Mouse (Mus musculus): ENCODE measurements around the gene Nedd8.

Nedd8 gene

DNA sequence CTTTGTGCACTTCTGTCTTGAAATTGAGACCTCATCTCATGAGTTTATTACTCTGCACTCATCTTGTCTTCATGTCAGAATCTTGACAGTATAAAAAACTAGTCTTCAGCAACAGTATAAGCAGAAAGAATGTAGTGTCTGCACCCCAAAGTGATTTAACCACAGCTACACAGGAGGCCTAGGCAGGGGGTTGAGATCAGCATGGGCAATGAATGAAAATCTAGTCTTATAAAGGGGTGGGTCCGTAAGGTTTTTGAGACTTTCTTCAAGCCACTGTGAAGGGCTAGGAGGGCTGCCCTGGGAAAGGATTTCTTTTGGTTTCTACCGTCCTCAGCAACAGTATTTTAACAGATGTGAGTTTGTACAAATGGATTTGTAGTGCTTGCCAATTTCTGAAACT lies 11.3 kb downstream of the Nedd8 start:
- DNase-seq (ENCODE audit: low spot score in 2 of 2) = no peak

DNA sequence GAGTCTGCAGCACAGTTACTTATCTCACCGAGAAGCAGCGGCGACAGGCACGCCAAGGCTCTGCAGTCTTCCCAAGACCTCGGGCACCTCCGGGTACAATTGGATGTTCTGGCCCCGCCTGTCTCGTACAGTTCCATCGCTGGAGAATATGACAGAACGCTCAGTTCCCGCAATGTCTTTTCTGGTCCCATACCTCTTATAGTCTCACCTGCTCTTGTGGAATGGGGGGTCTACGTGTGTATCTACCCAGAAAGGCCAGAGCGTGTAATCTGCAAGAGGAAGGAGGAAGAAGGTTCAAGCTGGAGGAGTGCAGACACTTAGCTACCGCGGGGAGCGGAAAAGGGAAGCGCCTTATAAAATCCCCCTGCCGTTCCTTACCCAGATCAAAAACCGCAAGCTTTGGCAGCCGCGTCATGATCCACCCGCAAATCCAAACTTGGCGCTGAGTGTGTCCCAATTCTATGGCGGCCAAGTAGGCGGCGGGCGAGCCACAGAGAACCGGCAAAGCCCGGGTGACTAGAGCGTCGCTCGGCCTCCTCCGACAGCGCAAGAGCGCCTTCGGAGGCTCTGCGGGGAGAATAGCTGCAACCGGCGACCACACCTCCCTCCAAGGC lies 11.9 kb downstream of the Nedd8 start, which contains the start of gene Mdp1:
Gene Mdp1 (minus strand): TSS at position 549 of the 614 bp plus-strand sequence.
- DNase-seq (ENCODE audit: low spot score in 2 of 2) = peak; percentile 62 to 69

DNA sequence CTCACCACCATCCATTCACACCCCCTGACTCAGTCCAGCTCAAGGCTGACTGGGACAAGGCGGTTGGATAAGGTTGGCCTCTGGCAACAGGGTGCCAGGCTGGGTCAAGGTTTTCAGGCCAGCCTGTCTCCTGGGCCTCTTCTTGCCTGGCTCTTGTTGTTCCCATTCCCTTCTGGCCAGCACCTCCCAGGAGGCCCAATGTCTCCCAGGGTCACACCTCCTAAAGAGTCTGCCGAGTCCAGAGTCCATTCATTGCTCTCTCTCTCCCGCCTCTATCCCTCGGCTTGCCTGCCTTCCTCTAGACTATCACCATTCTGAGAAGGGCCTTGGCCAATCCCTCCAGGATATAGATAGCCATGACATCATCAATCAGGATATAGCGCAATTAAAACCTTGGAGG lies 13.9 kb downstream of the Nedd8 start:
- DNase-seq (ENCODE audit: low spot score in 2 of 2) = no peak

DNA sequence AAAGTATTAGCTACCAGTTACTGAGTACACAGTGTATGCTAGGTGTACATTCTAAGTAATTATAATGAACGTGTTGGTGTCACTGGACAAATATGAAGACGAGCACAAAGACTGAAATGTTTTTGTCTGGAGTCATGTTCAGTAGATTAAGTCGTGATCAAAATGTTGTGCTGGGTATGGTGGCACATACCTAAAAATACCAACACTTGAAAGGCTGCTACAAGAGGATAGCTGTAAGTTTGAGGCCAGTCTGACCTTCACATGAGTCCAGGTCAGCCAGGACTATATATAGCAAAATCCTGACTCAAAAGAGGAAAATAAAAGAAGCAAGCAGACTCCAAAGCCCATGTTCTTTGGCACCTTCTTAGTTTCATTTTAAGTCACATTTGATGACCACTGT lies 15.0 kb downstream of the Nedd8 start:
- no peak for DNase-seq (ENCODE audit: low spot score in 2 of 2)

DNA sequence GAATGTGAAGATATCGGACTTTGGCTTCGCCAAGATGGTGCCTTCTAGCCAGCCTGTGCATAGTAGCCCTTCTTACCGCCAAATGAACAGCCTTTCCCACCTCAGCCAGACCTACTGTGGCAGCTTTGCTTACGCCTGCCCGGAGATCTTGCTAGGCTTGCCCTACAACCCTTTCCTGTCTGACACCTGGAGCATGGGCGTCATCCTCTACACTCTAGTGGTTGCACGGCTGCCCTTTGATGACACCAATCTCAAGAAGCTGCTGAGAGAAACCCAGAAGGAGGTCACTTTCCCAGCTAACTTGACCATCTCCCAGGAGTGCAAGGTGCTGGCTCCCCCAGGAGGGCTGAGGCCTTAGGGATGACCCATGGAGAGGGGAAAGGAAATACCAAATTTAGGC lies 20.4 kb downstream of the Nedd8 start:
- peak; percentile 52 to 53 for DNase-seq (ENCODE audit: low spot score in 2 of 2)

DNA sequence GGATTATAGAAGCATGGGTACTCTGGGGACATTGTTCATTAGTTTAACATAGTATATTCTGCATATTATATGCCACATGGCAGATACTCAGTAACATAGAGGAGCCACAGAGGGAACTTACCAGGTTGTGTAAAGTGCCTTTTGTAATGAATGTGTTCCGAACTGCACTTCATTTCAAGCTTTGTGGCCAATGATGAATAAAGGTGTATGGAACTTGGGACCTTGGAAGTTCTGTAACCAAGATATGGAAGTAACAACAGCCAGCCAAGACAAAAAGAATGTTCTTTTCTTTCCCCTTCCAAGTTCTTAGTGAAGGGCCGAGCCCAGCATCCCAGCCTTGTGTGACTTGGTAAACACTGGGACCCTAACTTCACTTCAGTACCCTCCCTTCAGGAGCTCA lies 22.0 kb downstream of the Nedd8 start, which contains the start of gene Tssk4:
Gene Tssk4 (plus strand): TSS at position 301 of the 400 bp plus-strand sequence.
- no peak for DNase-seq (ENCODE audit: low spot score in 2 of 2)

DNA sequence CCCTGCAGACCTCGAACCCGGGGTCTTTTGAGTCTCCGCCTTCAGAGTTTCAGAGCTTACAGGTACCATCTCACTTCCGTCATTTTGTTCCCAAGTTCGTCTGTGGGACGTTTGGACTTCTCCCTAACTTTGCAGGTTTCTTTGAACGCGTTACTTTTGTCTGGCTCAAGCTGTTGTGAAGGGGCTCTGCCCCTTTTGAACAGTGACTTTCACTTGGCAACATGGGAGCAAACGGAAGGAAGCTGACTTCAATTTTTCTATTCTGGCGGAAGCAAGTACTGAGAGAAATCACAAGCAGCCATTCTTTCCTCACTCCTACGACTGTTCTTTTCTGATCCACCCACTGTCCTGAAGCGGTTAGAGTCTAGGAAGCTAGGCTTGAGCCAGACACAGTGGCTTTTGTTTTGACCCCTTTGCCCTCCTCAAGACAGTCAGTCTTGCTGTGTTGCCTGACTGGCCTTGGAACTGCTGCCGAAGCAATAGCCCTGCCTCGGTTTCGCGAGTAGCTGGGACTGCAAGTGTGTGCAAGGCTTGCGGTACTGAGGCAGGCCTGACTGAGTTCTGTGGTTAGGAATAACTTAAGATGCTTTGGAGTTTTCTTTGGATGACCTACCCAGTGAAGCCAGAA lies 27.5 kb downstream of the Nedd8 start:
- no peak for DNase-seq (ENCODE audit: low spot score in 2 of 2)

DNA sequence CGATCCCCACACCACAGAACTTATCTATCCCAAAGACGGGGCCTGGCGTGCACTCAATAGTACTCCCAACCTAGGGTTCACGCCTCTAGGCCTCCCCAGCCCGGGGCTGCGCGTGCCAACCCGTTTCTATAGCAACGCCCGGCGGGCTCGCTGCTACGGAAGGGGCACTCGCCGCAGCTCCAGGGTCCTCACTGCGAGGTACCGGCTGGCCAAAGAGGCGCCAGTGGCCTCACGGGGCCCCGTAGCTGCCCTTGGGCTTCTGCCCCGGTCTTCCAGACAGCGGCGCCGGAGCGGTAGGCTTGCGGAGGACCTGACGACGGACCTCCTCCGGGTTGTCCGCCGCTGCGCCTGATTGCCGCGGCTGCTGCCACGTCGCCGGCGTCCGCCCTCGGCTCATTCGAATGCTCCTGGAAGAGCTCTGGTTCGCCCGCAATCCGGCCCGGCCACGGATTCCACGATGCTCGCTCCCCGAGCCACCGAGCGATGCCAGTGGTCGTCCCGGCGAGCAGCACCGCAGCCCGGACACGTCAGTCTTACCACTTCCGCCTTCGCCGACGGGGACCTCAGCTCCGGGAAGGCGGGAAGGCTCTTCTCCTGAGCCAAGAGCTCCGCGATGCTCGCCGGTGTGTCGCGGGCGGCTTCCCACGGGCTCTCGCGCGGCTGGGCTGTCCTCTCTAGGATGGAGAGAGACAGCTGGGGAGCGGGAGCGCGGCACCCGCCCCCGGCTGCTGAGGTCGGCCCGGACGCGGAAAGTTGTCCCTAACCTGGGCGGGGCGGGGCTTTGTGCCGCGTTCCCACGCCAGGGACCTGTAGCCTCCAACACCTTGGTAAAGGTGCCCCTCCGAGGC lies 28.6 kb downstream of the Nedd8 start, which contains the start of gene Tm9sf1:
Gene Tm9sf1 (minus strand): TSS at position 747 of the 848 bp plus-strand sequence.
- peak; percentile 68 to 69 for DNase-seq (ENCODE audit: low spot score in 2 of 2)

DNA sequence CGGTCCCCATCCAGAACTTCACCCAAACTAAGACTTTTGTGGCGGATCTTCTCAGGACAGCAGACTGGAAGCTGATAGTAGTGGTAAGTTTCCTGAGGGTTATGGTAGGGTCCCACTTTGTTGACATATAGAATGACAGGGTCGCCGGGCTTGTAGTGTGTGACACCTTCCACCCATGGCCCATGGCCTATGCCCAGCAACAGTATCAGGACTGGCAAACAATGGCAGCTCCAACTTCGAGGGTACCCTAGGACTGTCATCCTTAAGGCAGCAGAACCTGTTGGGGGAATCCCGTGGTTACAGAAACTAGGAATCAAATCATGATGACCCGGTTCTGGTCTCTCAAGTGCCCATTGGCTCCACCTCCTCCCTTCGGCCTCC lies 29.3 kb downstream of the Nedd8 start:
- DNase-seq (ENCODE audit: low spot score in 2 of 2) = no peak

DNA sequence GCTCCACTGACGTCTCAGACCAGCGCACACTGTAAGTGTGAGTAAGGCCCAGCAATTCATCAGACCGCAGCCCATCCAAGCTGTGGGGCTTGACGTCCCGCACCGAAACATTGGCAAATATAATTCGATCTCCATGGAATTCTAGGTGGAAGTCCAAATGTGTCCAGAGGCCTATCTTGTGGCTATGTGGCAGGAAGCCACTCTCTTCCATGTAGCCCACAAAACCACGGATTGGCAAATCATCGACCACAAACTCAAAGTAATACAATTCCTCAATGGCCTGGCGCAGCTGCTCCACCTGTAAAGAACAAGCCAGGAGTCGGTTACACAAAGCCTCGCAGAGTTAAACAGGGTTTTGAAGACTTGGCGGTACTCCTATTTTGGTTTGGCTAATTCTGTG lies 30.6 kb downstream of the Nedd8 start:
- DNase-seq (ENCODE audit: low spot score in 2 of 2) = no peak

DNA sequence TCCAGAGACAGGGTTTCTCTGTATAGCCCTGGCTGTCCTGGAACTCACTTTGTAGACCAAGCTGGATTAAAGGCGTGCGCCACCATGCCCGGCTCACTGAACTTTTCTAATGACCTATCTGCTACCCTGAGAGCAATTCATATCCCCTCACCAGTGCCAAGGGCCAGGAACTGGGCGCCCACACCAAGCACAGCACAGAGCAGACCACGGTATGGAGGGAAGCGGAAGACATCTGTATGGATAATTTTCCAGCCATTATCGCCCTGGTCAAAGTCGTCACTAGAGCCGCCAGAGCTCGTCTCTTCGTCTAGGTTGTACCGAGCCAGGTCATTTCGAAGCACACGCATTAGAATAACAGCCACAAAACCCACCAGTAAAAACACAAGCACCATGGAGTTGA lies 31.1 kb downstream of the Nedd8 start:
- DNase-seq (ENCODE audit: low spot score in 2 of 2) = no peak

DNA sequence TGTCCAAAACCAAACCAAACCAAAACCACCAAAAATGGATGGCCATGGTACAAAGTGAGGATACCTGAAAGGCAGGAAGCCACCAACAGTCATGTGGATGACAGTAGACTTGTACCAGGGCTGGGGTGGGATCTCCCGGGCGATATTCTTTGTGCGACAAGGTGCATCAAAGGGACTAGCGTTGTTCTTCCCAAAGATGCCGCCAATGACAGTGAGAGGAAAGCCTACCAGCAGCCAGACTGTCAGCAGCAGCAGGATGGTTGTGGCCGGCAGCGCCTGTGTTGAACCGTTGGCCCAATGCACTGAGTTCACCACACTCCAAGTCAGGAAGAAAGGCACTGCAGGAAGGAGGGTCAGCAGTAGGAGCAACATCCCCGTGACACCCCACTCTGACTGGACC lies 34.1 kb downstream of the Nedd8 start, which contains the start of gene Gm49378:
Gene Gm49378 (minus strand): TSS at position 101 of the 400 bp plus-strand sequence.
- DNase-seq (ENCODE audit: low spot score in 2 of 2) = no peak

DNA sequence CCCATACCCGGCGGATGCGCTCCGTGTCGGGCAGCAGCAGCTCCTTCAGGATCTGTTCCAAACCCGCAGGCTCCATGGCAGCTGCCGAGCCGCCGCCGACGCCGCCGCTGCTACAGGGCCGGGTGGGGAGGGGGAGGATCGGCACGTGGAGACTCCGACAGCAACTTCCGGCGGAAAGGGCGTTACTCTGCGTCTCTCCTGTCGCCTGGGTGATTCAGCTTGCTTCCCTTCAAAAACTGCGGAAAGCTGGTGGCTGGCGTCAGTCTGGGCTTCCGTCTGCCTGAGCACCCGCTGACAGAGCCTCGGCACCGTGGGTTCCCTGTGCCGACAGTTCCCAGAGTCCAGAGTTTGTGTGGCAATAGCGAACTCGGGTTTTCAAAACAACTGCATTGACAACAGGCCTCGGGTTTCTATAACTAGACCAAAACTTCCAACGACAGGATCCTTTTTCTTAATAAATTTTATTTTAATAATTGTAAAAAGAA lies 36.4 kb downstream of the Nedd8 start, which contains the start of gene Ipo4:
Gene Ipo4 (minus strand): TSS at position 435 of the 485 bp plus-strand sequence.
- peak; percentile 79 to 87 for DNase-seq (ENCODE audit: low spot score in 2 of 2)

DNA sequence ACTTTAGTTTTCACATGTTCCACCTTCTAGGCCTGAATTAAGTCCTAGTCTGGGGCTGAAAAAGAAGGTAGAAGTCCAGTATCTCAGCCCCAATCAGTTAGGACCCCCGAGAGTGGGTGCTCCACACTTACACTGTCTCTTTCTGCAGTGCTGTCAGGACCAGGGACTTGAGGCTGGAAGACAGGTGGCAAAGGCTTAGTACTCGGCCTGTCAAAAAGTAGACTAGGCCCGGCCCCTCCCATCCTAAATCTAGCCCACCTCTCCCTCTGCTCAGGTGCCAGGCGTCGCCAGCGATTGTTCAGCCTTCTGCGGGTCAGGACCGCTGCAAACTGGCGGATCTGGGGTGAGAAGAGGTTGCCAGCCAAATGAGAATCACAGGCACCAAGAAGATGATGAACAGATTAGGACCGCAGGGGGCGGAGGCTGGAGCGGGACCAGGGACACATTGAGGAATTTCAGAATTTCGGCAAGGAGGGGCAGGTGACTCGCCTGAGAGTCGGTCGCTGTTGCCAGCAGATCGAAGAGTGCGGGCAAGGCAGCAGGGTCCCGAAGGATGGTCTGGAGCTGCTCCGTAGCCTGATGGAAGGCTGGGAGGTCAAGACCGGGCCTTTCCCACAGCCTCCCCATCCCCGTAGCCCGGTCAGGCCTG lies 36.9 kb downstream of the Nedd8 start:
- DNase-seq (ENCODE audit: low spot score in 2 of 2) = no peak

DNA sequence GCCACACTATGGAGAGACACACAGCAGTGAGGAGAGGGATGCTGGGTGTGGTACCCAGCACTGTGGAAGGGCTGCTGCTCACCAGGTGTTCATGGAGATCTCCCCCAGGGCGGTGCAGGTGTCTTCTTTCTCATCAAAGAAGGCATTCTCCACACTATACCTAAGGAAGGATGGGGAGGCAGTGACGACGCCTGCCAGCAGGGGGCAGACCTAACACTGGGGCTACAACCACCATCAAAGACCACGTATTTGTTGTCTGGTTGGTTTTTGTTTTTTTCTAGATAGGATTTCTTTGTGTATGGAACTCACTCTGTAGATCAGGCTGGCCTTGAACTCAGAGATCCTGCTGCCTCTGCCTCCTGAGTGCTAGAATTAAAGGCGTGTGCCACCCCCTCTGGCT lies 42.6 kb downstream of the Nedd8 start:
- DNase-seq (ENCODE audit: low spot score in 2 of 2) = peak; percentile 65 to 87

DNA sequence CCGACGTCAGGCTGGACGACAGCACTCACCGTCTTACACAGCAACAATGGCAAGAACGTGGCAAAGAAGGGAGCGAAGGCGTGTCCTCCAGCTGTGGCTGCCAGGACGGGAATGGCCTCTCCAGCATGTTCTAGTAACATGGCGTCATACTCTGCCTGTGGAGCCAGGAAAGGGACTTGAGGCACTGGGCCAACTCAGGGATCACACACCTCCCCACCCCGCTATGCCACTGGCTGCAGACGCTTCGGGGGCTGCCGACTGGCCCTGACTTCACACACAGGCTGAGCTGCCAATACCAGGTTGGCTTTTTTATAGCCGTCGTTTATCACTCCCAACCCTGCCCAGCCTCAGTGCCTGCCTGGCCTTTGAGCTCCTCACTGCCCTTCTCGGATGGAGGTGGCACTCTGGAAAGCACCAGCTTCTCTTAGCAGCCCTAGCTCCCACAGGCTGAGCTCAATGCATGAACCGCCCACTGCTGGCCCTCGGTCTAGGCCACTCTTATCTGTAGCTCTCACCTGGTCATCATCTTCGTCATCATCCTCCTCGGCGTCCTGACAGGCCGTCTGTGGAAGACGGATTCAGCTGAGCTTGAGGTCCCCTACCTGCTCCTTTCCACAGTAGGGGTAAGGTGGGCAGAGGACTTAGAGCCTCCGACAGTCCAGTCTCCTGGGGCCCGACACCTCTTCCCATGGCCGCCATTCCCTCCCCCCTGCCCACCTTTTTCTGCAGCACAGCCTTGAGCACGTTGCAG lies 43.7 kb downstream of the Nedd8 start:
- no peak for DNase-seq (ENCODE audit: low spot score in 2 of 2)

DNA sequence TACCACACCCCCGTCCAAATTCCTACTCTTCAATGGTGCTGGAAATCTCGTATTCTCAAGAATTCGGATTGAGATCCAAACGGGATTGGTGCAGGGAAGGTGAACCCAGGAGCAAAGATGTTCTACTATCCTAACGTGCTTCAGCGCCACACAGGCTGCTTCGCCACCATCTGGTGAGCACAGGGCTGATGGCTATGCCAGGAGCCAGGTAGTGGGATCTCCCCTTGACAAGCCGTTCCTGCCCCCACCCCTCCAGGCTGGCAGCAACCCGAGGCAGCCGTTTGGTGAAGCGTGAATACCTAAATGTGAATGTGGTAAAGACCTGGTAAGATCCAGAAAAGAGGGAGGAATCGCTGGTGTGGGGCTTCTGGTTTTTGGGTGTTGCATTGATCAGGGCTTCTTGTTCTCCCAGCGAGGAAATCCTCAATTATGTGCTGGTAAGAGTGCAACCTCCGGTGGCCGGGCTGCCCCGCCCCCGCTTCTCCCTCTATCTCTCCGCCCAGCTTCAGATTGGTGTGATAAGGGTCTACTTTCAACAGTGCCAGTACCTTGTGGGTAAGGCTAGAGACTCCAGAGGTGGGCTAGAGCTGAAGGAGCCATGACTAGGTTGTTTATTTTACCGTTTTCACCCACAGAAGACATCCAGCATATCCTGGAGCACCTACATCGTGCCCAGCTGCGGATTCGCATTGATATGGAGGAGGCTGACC lies 53.3 kb downstream of the Nedd8 start:
- DNase-seq (ENCODE audit: low spot score in 2 of 2) = no peak

DNA sequence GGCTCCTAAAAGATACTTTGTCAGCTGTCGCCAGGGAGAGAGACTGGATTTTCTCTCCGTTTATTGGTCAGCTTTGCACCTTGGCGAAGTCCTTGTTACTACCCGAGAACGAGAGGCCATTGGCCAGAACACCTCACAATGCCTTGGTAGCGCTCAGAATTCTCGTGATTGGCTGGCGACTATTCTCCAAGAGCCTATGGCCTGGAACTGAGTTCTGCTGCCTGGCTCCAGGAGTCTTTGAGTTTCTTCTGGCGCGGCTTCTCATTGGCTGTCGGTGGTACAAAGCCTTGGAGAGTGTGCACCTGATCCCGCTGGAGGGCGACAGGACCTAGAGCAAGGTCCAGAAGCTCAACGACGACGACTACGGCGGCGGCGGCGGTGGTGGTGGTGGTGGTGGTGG lies 54.1 kb downstream of the Nedd8 start, which contains the start of gene Rec8:
Gene Rec8 (plus strand): TSS at position 216 of the 400 bp plus-strand sequence.
- no peak for DNase-seq (ENCODE audit: low spot score in 2 of 2)

DNA sequence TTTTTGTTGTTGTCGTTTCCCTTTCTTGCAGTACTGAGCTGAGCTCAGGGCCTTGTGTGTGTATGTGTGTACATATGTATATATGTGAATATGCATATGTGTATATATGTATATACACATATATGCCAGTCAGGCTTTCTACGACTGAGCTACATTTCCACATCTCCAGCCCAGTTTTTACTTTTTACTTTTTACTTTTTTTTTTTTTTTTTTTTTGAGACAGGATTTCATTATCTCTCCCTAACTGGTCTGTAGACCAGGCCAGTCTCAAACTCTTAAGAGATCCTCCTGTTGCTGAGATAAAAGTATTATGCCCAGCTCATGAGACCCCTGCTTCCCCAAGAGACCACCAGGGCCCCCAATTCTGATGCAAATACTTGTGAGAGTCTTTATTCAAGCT lies 55.1 kb downstream of the Nedd8 start:
- no peak for DNase-seq (ENCODE audit: low spot score in 2 of 2)

DNA sequence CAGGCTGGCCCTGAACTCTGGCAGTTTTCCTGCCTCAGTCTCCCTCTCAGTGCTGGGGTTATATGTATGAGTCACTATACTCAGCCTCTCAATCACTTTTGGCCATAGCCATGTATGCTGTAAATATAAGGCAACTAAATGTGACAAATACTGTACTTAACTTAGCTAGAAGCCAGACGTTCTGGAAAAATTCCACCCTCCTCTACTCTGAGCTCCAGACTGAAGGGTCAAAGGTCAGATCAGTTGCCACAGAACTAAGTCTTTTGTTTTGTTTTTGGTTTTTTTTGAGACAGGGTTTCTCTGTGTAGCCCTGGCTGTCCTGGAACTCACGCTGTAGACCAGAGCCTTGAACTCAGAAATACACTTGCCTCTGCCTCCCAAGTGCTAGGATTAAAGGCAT lies 56.0 kb downstream of the Nedd8 start:
- DNase-seq (ENCODE audit: low spot score in 2 of 2) = no peak
